Mouse (Mus musculus): ENCODE measurements around the gene Coq9.

GRCm38 (mm10) chr8:94822637-94823560 is 15.2 kb upstream of the Coq9 start:
- peak; percentile 36; the same call in 1 of the 2 replicates for TF ChIP-seq CTCF (IDR thresholded peaks at IDR 0.05; ENCODE audit: borderline replicate concordance, control insufficient read depth, extremely low read depth, insufficient read depth, low read length, poor library complexity)
- TF ChIP-seq POLR2A (IDR thresholded peaks at IDR 0.05; ENCODE audit: control insufficient read depth, extremely low read depth, insufficient read depth, low read length, poor library complexity), result no peak

Measured in thymus, adult 2 months (tissue).